Mouse (Mus musculus) forebrain, embryonic 14.5 days (tissue): ENCODE measurements around the gene Pex14. TPM values are rescaled to one million over a fixed set of nuclear protein-coding genes. Genes with fewer than 3 reads are reported as not detected.

Experiments
- ATAC-seq: fragments of 200-750 bp; cut with Nextera tagmentation; 2 replicates; pipeline ENCODE4 v1.8.0; 2017; ENCODE audit warnings: mild to moderate bottlenecking, moderate library complexity
- DNase-seq: peaks from one replicate; pipeline ENCODE4 v3.0.0-alpha.2; 2015; ENCODE audit warnings: low spot score
- H3K27ac ChIP-seq: fragments of 300-500 bp; sonication (generic); 2 replicates; pipeline ENCODE4 v1.5.1; 2014; ENCODE audit warnings: low read depth, mild to moderate bottlenecking, control low read depth, low read length, moderate library complexity
- H3K27me3 ChIP-seq: fragments of 300-500 bp; sonication (generic); replicated peaks from 2 replicates; pipeline ENCODE4 v1.6.1; 2014; ENCODE audit warnings: low read length, control low read depth, mixed read lengths; ENCODE audit not compliant: control insufficient read depth, insufficient read depth
- H3K36me3 ChIP-seq: fragments of 300-500 bp; sonication (generic); 2 replicates; pipeline ENCODE4 v1.6.1; 2014; ENCODE audit warnings: low read length, control low read depth; ENCODE audit not compliant: control insufficient read depth, insufficient read depth
- H3K4me1 ChIP-seq: fragments of 300-500 bp; sonication (generic); 2 replicates; pipeline ENCODE4 v1.6.1; 2014; ENCODE audit warnings: antibody characterized with exemption, low read length, control low read depth; ENCODE audit not compliant: control insufficient read depth, insufficient read depth
- H3K4me2 ChIP-seq: fragments of 300-500 bp; sonication (generic); 2 replicates; pipeline ENCODE4 v1.6.1; 2014; ENCODE audit warnings: mild to moderate bottlenecking, control low read depth, low read length
- H3K4me3 ChIP-seq: fragments of 300-500 bp; sonication (generic); 2 replicates; pipeline ENCODE4 v1.5.1; 2014; ENCODE audit warnings: low read depth, low read length, control low read depth
- H3K9ac ChIP-seq: fragments of 300-500 bp; sonication (generic); 2 replicates; pipeline ENCODE4 v1.6.1; 2014; ENCODE audit warnings: mild to moderate bottlenecking, low read length, control low read depth, moderate library complexity
- H3K9me3 ChIP-seq: fragments of 300-500 bp; sonication (generic); replicated peaks from 2 replicates; pipeline ENCODE4 v1.6.1; 2016; ENCODE audit warnings: low read length, control low read depth, mixed read lengths; ENCODE audit not compliant: control insufficient read depth
- WGBS: fragments of 180-500 bp; shearing (Covaris S2); extraction: QIAGEN DNeasy Blood & Tissue Kit; methylation state at CpG from one replicate; pipeline ENCODE4 v1.1.7; 2014; 5-methylcytosine and 5-hydroxymethylcytosine counted together
- polyA plus RNA-seq: library from polyadenylated mRNA; unstranded; fragments of >200 nt; fragmentation: Nextera tagmentation; extraction: Ambion mirVana; gene quantifications from 2 replicates; pipeline ENCODE4 v1.2.1, GENCODE M21; 2014

The Pex14 gene
- polyA plus RNA-seq, 1 experiment from 2014 or later: 30.7 TPM

DNA sequence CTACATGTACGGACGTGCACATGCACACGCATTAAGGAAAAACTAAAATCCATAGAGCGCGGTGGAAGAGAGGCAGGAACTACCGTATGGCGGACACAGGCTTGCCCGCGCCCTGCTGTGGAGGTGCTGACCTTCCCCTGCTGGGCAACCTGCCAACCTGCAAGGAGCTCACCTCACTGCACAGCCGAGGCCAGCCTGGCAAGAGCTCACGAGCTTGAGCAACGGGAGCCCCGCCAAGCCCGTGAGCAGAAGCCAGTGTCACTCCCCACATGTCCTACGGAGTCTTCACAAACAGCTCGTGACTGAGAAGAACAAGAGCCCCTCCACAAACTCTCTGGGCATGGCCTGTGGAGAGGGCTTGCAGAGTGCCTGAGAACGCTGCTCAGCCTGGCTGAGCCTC lies 18.1 kb downstream of the Pex14 start:
- DNase-seq (peak; percentile 31), ATAC-seq (no peak)
- H3K4me3 ChIP-seq: no peak overlapping the region
- H3K27me3 ChIP-seq: no peaks in the 10 kb centered on the region
- no peak overlapping the region for H3K27ac ChIP-seq
- 66% methylated on average over 17 of the region's 17 CpGs for WGBS
- peaks cover 3% of the 10 kb centered on the region; the same call in 1 of the 2 replicates for H3K4me1 ChIP-seq
- no peaks in the 10 kb centered on the region for H3K9me3 ChIP-seq
- no peak overlapping the region for H3K4me2 ChIP-seq
- no peak overlapping the region for H3K9ac ChIP-seq
- H3K36me3 ChIP-seq: no peaks in the 10 kb centered on the region

DNA sequence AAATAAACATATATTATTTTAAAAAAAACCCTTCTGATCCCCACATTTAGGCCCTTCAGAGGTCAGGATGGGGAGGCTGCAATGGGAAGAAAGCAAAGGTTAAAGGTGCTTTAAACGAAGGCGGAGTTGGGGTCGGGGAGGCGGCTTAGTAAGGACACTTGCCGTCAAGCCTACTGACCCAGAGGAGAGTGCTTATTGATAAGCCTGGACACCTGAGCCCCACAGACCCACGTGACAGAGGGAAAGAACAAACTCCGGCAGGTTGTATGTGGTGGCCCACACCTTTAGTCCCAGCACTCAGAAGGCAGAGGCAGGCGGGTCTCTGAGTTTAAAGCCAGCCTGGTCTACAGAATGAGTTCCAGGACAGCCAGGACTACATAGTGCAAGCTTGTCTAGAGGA lies 19.6 kb downstream of the Pex14 start:
- Histone ChIP-seq H3K27ac (no peak overlapping the region), H3K4me1 (peaks cover 3% of the 10 kb centered on the region; the same call in 1 of the 2 replicates), H3K4me3 (no peak overlapping the region), H3K27me3 (no peaks in the 10 kb centered on the region), H3K4me2 (no peak overlapping the region), H3K9me3 (no peaks in the 10 kb centered on the region), H3K9ac (no peak overlapping the region), H3K36me3 (peaks cover 4% of the 10 kb centered on the region; the same call in 1 of the 2 replicates)
- WGBS: 94% methylated on average over 8 of the region's 8 CpGs
- ATAC-seq: no peak
- no peak for DNase-seq

DNA sequence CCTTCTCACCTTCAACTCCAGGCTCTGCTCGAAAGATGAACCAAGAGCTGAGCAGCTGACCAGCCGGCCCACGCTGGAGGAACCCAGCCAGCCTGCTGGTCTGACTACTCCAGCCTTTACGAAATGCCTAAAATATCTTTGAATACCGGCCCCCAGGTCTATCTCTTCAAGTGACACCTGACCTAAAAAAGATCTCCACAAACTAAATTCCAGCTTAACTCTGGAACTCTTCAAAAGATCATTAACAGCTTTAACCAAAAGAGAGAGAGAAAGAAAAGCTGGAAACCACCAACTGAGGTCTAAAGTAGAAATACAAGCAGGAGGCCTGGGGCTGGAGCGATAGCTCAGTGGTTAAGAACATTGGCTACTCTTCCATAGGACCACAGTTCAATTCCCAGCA lies 20.0 kb downstream of the Pex14 start:
- no peak for ATAC-seq
- H3K4me1 ChIP-seq: peaks cover 3% of the 10 kb centered on the region; the same call in 1 of the 2 replicates
- no peaks in the 10 kb centered on the region for H3K9me3 ChIP-seq
- H3K4me3 ChIP-seq: no peak overlapping the region
- H3K36me3 ChIP-seq: peaks cover 5% of the 10 kb centered on the region
- no peak overlapping the region for H3K9ac ChIP-seq
- H3K27me3 ChIP-seq: no peaks in the 10 kb centered on the region
- DNase-seq: no peak
- no peak overlapping the region for H3K4me2 ChIP-seq
- WGBS: 90% methylated on average over 6 of the region's 6 CpGs
- no peak overlapping the region for H3K27ac ChIP-seq

DNA sequence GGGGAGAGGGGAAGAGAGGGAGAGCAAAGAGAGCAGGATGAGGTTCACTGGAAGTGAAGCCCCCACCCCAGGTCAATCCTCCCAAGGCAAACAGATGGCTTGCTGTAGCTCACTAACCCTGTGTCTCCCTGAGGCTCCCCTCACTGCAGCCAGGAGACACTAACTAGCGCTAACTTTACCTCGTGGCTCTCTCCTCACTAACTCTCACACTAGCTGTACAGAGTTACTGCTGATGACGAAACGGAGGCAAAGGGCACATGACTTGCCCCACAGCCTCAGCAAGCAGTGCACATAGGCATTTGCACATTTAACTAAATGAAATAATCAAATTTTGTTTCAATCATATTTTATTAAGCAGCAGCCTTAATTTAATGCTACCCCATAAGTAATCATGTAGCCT lies 21.4 kb downstream of the Pex14 start:
- H3K27me3 ChIP-seq: no peaks in the 10 kb centered on the region
- H3K4me1 ChIP-seq: peaks cover 3% of the 10 kb centered on the region; the same call in 1 of the 2 replicates
- no peak overlapping the region for H3K9ac ChIP-seq
- ATAC-seq (no peak), DNase-seq (no peak)
- H3K36me3 ChIP-seq: peaks cover 9% of the 10 kb centered on the region
- 68% methylated on average over 4 of the region's 4 CpGs for WGBS
- no peak overlapping the region for H3K4me2 ChIP-seq
- H3K4me3 ChIP-seq: no peak overlapping the region
- H3K9me3 ChIP-seq: no peaks in the 10 kb centered on the region
- H3K27ac ChIP-seq: no peak overlapping the region

DNA sequence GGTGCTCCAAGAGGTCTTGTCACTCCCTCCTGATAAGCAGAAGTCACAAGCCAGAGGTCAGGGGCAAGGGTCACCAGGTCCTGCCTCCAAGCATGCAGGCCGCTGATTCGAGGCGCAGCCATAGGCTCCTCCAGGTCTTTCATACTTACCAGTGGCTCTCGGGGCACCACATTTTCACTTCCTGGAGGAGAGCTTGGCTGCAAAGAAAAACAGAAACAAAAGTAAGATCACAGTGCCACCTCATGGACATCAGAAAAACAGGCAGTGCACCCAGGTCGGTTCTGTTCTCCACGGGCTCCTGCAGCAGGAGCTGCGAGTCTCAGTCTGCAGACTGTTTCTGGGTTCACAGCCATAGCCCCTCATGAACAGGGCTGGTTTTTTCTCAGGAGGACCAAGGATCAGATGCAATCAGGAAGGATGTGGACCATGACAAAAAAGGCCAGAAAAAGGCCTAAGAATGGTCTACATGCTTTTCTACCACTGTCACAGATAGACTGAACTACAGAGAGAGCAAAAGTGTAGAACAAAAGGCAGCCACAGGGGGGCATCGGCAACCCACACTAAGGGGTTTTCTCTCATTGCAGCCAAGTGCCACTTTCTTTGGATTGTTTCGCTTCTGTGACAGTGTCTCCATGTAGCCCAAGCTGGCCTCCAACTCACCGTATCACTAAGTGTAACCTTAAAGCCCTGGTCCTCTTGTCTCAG lies 23.7 kb downstream of the Pex14 start:
- DNase-seq: peak; percentile 88
- no peaks in the 10 kb centered on the region for H3K9me3 ChIP-seq
- no peak overlapping the region for H3K9ac ChIP-seq
- ATAC-seq: peak; percentile 79
- H3K4me3 ChIP-seq: no peak overlapping the region
- peaks cover 12% of the 10 kb centered on the region for H3K36me3 ChIP-seq
- 24% methylated on average over 10 of the region's 10 CpGs for WGBS
- H3K27ac ChIP-seq: no peak overlapping the region
- no peaks in the 10 kb centered on the region for H3K4me1 ChIP-seq
- no peak overlapping the region for H3K4me2 ChIP-seq
- no peaks in the 10 kb centered on the region for H3K27me3 ChIP-seq

DNA sequence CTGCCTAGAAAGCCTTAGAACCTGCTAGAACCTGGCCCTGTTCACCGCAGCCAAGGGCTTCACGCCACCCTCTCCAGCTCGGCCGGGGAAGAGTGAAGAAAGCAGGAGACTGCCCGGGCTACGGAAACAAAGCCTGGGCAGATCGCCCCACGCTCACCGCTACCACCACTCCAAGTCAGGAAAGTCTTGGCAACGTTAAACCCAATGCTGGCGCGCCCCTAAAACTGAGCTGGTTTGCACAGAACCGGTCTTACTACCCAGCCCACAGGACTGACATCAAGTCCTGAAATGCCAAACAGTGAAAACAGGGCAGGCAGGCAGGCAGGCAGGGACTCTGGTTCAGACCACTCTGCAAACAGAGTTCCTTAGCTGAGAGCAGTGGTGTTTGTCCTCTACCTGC lies 24.6 kb downstream of the Pex14 start:
- no peak for ATAC-seq
- H3K27ac ChIP-seq: no peak overlapping the region
- no peaks in the 10 kb centered on the region for H3K4me1 ChIP-seq
- H3K4me3 ChIP-seq: no peak overlapping the region
- WGBS: 94% methylated on average over 13 of the region's 13 CpGs
- H3K4me2 ChIP-seq: no peak overlapping the region
- H3K36me3 ChIP-seq: peaks cover 12% of the 10 kb centered on the region
- DNase-seq: no peak
- no peaks in the 10 kb centered on the region for H3K9me3 ChIP-seq
- H3K27me3 ChIP-seq: no peaks in the 10 kb centered on the region
- H3K9ac ChIP-seq: no peak overlapping the region

DNA sequence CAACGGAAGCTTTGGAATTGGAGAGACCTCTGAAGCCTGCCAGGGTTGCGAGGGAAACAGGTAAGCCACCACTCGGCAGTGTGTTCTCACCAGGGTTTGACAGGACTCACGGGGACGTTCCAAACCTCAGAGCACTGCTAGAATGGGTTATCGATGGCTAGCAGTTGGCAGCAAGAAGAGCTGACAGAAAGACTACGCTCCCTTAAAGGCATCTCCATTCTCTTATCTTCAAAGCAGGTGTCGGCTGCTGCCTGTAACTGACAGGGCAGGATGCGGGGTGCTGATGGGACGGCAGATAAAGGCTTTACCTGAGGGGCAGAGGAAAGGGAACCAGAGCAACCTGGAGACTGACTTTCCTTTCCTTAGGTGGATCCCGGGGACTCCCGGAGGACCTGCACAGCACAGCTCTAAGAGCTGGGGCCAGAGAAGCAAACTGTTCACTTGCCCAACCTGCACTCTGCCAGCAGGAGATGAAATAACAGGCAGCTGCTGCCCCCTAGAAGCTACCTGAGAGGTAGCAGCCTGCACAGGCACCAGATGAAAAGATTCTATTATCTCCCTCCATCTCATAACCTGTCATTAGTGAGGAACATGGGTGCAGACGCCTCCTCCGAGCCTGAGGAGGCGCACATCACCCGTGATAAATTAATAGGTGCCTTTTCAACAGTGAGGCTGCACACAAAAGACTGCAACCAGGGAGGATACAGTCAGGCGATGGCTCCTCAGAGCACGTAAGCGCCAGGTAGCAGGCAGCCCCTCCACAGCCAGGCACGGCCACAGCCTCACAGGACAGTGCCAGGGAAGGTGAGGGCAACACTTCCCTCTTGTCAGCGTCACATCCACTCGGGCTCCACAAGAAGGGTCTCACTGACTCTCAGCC lies 32.8 kb downstream of the Pex14 start:
- no peaks in the 10 kb centered on the region for H3K4me1 ChIP-seq
- H3K4me3 ChIP-seq: no peak overlapping the region
- H3K4me2 ChIP-seq: no peak overlapping the region
- DNase-seq: peak; percentile 58
- no peaks in the 10 kb centered on the region for H3K9me3 ChIP-seq
- H3K27ac ChIP-seq: no peak overlapping the region
- WGBS: 81% methylated on average over 22 of the region's 22 CpGs
- H3K36me3 ChIP-seq: peaks cover 5% of the 10 kb centered on the region; the same call in 1 of the 2 replicates
- H3K27me3 ChIP-seq: no peaks in the 10 kb centered on the region
- ATAC-seq: peak; percentile 55; the same call in 1 of the 2 replicates
- no peak overlapping the region for H3K9ac ChIP-seq

DNA sequence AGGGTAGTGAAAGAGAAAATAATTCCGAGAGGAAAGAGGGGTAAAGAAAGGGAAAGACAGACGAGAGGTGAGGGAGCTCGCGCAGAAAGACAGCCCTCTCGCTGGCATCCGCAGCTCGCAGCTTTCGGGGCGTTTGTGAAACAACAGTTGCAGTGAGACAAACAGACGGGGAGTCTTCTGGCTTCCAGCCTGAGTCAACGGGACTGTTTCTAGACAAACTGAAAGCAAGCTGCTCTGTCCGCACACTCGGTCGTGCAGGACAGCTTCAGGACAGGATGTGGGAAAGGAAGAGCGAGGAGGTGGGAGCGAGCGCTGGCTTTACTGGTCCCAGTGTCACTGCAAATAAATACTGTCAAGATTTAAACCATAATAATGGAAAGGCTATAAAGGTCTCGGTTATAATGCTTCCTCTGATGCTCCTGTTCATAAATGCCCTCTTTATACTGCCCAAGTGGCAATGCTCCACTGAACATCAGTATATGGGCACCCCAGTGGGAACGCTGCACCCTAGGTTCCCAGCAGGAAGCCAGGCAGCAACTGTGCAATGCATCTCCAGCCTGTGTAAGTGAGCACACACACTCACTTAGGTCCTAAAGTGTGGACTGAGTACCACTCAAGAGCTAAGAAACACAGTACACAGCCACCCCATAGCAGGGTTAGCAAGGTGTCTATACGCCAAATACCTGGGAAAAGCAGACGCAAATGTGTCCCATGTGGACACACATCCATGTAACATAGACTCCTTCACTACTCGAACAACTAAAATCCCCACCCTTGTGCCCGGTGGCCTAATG lies 35.4 kb downstream of the Pex14 start:
- Histone ChIP-seq H3K4me2 (no peak overlapping the region), H3K36me3 (0 out of 2 replicates have a peak, but pooled peaks cover 2% of the 10 kb centered on the region), H3K4me1 (peaks cover 3% of the 10 kb centered on the region), H3K27ac (no peak overlapping the region), H3K4me3 (no peak overlapping the region), H3K27me3 (no peaks in the 10 kb centered on the region), H3K9me3 (no peaks in the 10 kb centered on the region), H3K9ac (no peak overlapping the region)
- DNase-seq: no peak
- WGBS: 82% methylated on average over 23 of the region's 23 CpGs
- no peak for ATAC-seq
